Comparison of ENCODE assay signal across 9 mouse cellular contexts in the genomic region with DNA sequence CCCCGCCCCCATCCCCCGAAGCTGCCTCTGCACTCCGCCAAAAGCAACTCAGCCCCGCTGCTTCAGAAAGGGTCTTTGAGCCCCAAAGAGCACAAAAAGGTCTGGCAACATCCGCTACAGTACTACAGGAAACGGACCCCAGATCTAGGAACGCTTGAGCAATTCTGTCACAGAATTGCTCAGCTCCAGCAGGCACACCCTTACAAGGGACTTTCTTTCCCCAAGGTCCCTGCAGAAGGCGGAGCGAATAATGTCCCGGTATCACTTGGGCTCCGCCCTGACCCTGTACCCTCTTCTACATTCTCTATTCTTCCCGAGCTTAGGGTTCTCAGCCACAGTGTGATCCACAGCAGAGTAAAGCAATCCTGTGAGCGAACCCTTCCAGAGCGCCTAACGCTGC. TPM values are rescaled to one million over a fixed set of nuclear protein-coding genes. Genes with fewer than 3 reads are reported as not detected.
DNase-seq lines count a peak whose midpoint lies in the region; ATAC-seq and TF ChIP-seq lines count a peak whose summit lies in the region.
"Had no signal": no experiment of that assay in that cellular context is flagged by ENCODE, and none has a peak within 500 bp of the region (broad histone marks: within the 10 kb centered on the region; RNA-seq: fewer than 3 reads in every experiment).

No protein-coding gene starts in this region.

- no peak for TF ChIP-seq POLR2A in heart, adult 2 months (IDR thresholded peaks at IDR 0.05; ENCODE audit: insufficient read depth, low read depth, low read length)

- DNase-seq in heart, adult 2 months: no peak
- no peak for DNase-seq in heart, postnatal 14 days
- no peak for DNase-seq in ES-E14 (ENCODE audit: low read depth, low spot score)
- peak in 1 of 3 experiments; percentile 36 for DNase-seq in liver, embryonic 14.5 days (ENCODE audit: low read depth in 3 of 3, low spot score in 3 of 3)
- peak; percentile 39 for DNase-seq in skeletal muscle tissue, adult 2 months (ENCODE audit: low read depth, low spot score)
- no peak for DNase-seq in right cerebral cortex, adult 2 months (ENCODE audit: low spot score in 2 of 2)
- DNase-seq in adrenal gland, postnatal 25 days: no peak

- H3K9me3 ChIP-seq in ES-E14 (ENCODE audit: control insufficient read depth, insufficient read depth, low read depth, low read length): no peaks in the 10 kb centered on the region
- no peaks in the 10 kb centered on the region for H3K9me3 ChIP-seq in heart, embryonic 13.5 days
- H3K9me3 ChIP-seq in liver, embryonic 14.5 days (ENCODE audit: control insufficient read depth, low read length): no peaks in the 10 kb centered on the region

- H3K4me1 ChIP-seq in heart, adult 2 months (ENCODE audit: control insufficient read depth, insufficient read depth, low read length): peaks cover 3% of the 10 kb centered on the region
- 0 out of 4 replicates have a peak, but pooled peaks cover 0 to 3% of the 10 kb centered on the region in 2 experiments for H3K4me1 ChIP-seq in ES-E14 (ENCODE audit: control insufficient read depth in 2 of 2, insufficient read depth in 2 of 2, low read length in 2 of 2, poor library complexity in 1 of 2)
- peaks cover 20% of the 10 kb centered on the region for H3K4me1 ChIP-seq in heart, embryonic 13.5 days
- H3K4me1 ChIP-seq in liver, embryonic 14.5 days (replicated peaks; ENCODE audit: control insufficient read depth in 2 of 2, insufficient read depth in 2 of 2, low read length in 1 of 2): peaks cover 10 to 18% of the 10 kb centered on the region in 2 experiments

- H3K4me2 ChIP-seq in heart, embryonic 13.5 days: peak overlapping the region; percentile 75
- peak overlapping the region; percentile 83 for H3K4me2 ChIP-seq in liver, embryonic 14.5 days (ENCODE audit: low read depth)

- no peaks in the 10 kb centered on the region for H3K79me2 ChIP-seq in heart, adult 2 months (replicated peaks; ENCODE audit: control insufficient read depth, insufficient read depth, low read length)

- no peak for ATAC-seq in heart, embryonic 13.5 days (ENCODE audit: extremely low read depth, insufficient number of reproducible peaks, low FRiP score, low TSS enrichment)
- peak; percentile 24; the same call in 1 of the 2 replicates for ATAC-seq in liver, embryonic 14.5 days (ENCODE audit: insufficient read depth)

- H3K27ac ChIP-seq in heart, adult 2 months: peak overlapping the region; percentile 74
- no peak overlapping the region for H3K27ac ChIP-seq in ES-E14 (ENCODE audit: insufficient read depth, low read depth, low read length, poor library complexity, severe bottlenecking)
- H3K27ac ChIP-seq in heart, embryonic 13.5 days (replicated peaks): peak overlapping the region; percentile 90
- no peak overlapping the region for H3K27ac ChIP-seq in liver, embryonic 14.5 days

- TF ChIP-seq CTCF in heart, adult 2 months (IDR thresholded peaks at IDR 0.05): no peak
- no peak for TF ChIP-seq CTCF in liver, embryonic 14.5 days (IDR thresholded peaks at IDR 0.05; ENCODE audit: low read depth)

- intact Hi-C loops in heart, adult 2 months (cut with DNase I): loop anchor here (5.0 to 10.0 kb wide), 5 partner anchors 36 to 224 kb away; partner anchors contain the start of genes Dnase1l1, G6pdx, Irak1 and Taz
- intact Hi-C loops in heart, postnatal 14 days (cut with DNase I): loop anchor here (5.0 kb wide), 3 partner anchors 106 to 146 kb away; partner anchors contain the start of genes Fam3a, Ikbkg and Lage3

- no peak for TF ChIP-seq EP300 in heart, adult 2 months (IDR thresholded peaks at IDR 0.05; ENCODE audit: insufficient read depth, low read depth, low read length)
- no peak for TF ChIP-seq EP300 in liver, embryonic 14.5 days (IDR thresholded peaks at IDR 0.05; ENCODE audit: low read depth)

- 18% methylated on average over 15 of the region's 15 CpGs for WGBS in heart, adult 2 months
- WGBS in heart, embryonic 13.5 days: 12% methylated on average over 15 of the region's 15 CpGs
- 9% methylated on average over 14 of the region's 15 CpGs for WGBS in liver, embryonic 14.5 days (ENCODE audit: insufficient replicate concordance)

- H3K27me3 ChIP-seq in heart, adult 2 months (ENCODE audit: control insufficient read depth, insufficient read depth, low read length): no peaks in the 10 kb centered on the region
- H3K27me3 ChIP-seq in heart, embryonic 13.5 days (replicated peaks): no peaks in the 10 kb centered on the region
- H3K27me3 ChIP-seq in liver, embryonic 14.5 days (ENCODE audit: control insufficient read depth, insufficient read depth, low read length): no peaks in the 10 kb centered on the region; the same call in 1 of the 2 replicates
- H3K27me3 ChIP-seq: Patski had no signal

- peak overlapping the region; percentile 57 for H3K9ac ChIP-seq in heart, adult 2 months (ENCODE audit: low read depth, low read length)
- 0 out of 2 replicates have a peak overlapping the region, but pooled peaks have one; percentile 20 for H3K9ac ChIP-seq in ES-E14 (ENCODE audit: insufficient read depth, low read depth, low read length, poor library complexity, severe bottlenecking)
- peak overlapping the region; percentile 83 for H3K9ac ChIP-seq in heart, embryonic 13.5 days
- peak overlapping the region; percentile 37 for H3K9ac ChIP-seq in liver, embryonic 14.5 days (replicated peaks)

- H3K4me3 ChIP-seq in heart, adult 2 months: peak overlapping the region; percentile 60
- H3K4me3 ChIP-seq in ES-E14 (ENCODE audit: insufficient read depth in 1 of 2, low read depth in 1 of 2, low read length in 2 of 2, poor library complexity in 1 of 2, severe bottlenecking in 1 of 2): peak overlapping the region; percentile 57 to 85
- H3K4me3 ChIP-seq in heart, embryonic 13.5 days: peak overlapping the region; percentile 66
- H3K4me3 ChIP-seq in liver, embryonic 14.5 days (ENCODE audit: insufficient read depth in 1 of 2, low read depth in 2 of 2, low read length in 2 of 2): peak overlapping the region; percentile 59 to 68

- in situ Hi-C loops in ES-E14 (cut with MboI; ENCODE audit: low sequenced_read_pairs in 2 of 2, unreplicated experiment in 2 of 2): loop anchor here (10.0 to 25.0 kb wide), 2 partner anchors 168 to 284 kb away; partner anchors contain the start of gene Hcfc1 (in 1 of the 2)

- no peaks in the 10 kb centered on the region for H3K36me3 ChIP-seq in heart, adult 2 months (ENCODE audit: control insufficient read depth, insufficient read depth, low read length)
- H3K36me3 ChIP-seq in ES-E14 (ENCODE audit: control insufficient read depth, insufficient read depth, low read length, poor library complexity, severe bottlenecking): peaks cover 19% of the 10 kb centered on the region
- H3K36me3 ChIP-seq in heart, embryonic 13.5 days: peaks cover 25% of the 10 kb centered on the region
- H3K36me3 ChIP-seq in liver, embryonic 14.5 days (replicated peaks; ENCODE audit: control insufficient read depth, insufficient read depth, low read depth): no peaks in the 10 kb centered on the region

TF ChIP-seq in ES-E14, 5 proteins besides CTCF, POLR2A, EP300 and RAD21 (continues in another document):
- TF ChIP-seq CHD2 (IDR thresholded peaks at IDR 0.05; ENCODE audit: low read depth, low read length) (no peak), MAFK (IDR thresholded peaks at IDR 0.05; ENCODE audit: insufficient read depth, low read depth, low read length) (no peak)

RNA-seq across cellular contexts. Expression of gene Flna, which starts 2.9 kb away (rescaled TPM):
- 100 to 1,000 TPM in 1 of 2 experiments, 10 to 100 TPM in 1; 87.4 to 104 TPM for total RNA-seq in heart, adult 2 months (2021)
- polyA plus RNA-seq in heart, adult 2 months (2012; rRNA removed): 218 and 243 TPM in 2 replicates
- total RNA-seq in heart, postnatal 14 days (2021): 100 to 1,000 TPM; 157 to 168 TPM
- 687 and 844 TPM in 2 replicates for total RNA-seq in ES-E14 (2012; rRNA removed)
- polyA plus RNA-seq in heart, embryonic 13.5 days (2015; fragmentation: Nextera tagmentation; extraction: Ambion mirVana): 136 and 154 TPM in 2 replicates
- 56.3 and 69.6 TPM in 2 replicates for polyA plus RNA-seq in liver, embryonic 14.5 days (2012; rRNA removed)
- 36.6 and 39.2 TPM in 2 replicates for polyA plus RNA-seq in liver, embryonic 14.5 days (2014; fragmentation: Nextera tagmentation; extraction: Ambion mirVana)
- total RNA-seq in adrenal gland, postnatal 25 days (2021): 138 and 183 TPM in 2 replicates

RNA-seq across cellular contexts. Expression of gene Emd, which starts 7.8 kb away (rescaled TPM):
- total RNA-seq in heart, adult 2 months (2021): 10 to 100 TPM; 33.8 to 37.6 TPM
- 49.5 and 75.7 TPM in 2 replicates for polyA plus RNA-seq in heart, adult 2 months (2012; rRNA removed)
- total RNA-seq in heart, postnatal 14 days (2021): 10 to 100 TPM; 31.4 to 34.6 TPM
- total RNA-seq in ES-E14 (2012; rRNA removed): 44.3 and 59.0 TPM in 2 replicates
- 16.3 and 17.2 TPM in 2 replicates for polyA plus RNA-seq in heart, embryonic 13.5 days (2015; fragmentation: Nextera tagmentation; extraction: Ambion mirVana)
- polyA plus RNA-seq in liver, embryonic 14.5 days (2012; rRNA removed): 27.3 and 43.6 TPM in 2 replicates
- polyA plus RNA-seq in liver, embryonic 14.5 days (2014; fragmentation: Nextera tagmentation; extraction: Ambion mirVana): 9.4 and 11.1 TPM in 2 replicates
- total RNA-seq in adrenal gland, postnatal 25 days (2021): 38.8 and 53.8 TPM in 2 replicates

RNA-seq across cellular contexts. Expression of gene Rpl10, which starts 23.9 kb away (rescaled TPM):
- 100 to 1,000 TPM; 200 to 274 TPM for total RNA-seq in heart, adult 2 months (2021)
- polyA plus RNA-seq in heart, adult 2 months (2012; rRNA removed): 593 and 754 TPM in 2 replicates
- total RNA-seq in heart, postnatal 14 days (2021): 100 to 1,000 TPM; 153 to 191 TPM
- 2,135 and 2,379 TPM in 2 replicates for total RNA-seq in ES-E14 (2012; rRNA removed)
- 437 and 511 TPM in 2 replicates for polyA plus RNA-seq in heart, embryonic 13.5 days (2015; fragmentation: Nextera tagmentation; extraction: Ambion mirVana)
- polyA plus RNA-seq in liver, embryonic 14.5 days (2012; rRNA removed): 942 and 1,216 TPM in 2 replicates
- polyA plus RNA-seq in liver, embryonic 14.5 days (2014; fragmentation: Nextera tagmentation; extraction: Ambion mirVana): 522 and 532 TPM in 2 replicates
- total RNA-seq in adrenal gland, postnatal 25 days (2021): 164 and 380 TPM in 2 replicates

RNA-seq across cellular contexts. Expression of gene Taz, which starts 35.0 kb away (rescaled TPM):
- 10 to 100 TPM; 45.6 to 47.4 TPM for total RNA-seq in heart, adult 2 months (2021)
- 93.5 and 103 TPM in 2 replicates for polyA plus RNA-seq in heart, adult 2 months (2012; rRNA removed)
- total RNA-seq in heart, postnatal 14 days (2021): 10 to 100 TPM; 39.0 to 42.9 TPM
- total RNA-seq in ES-E14 (2012; rRNA removed): 32.8 and 49.3 TPM in 2 replicates
- polyA plus RNA-seq in heart, embryonic 13.5 days (2015; fragmentation: Nextera tagmentation; extraction: Ambion mirVana): 63.9 and 66.2 TPM in 2 replicates
- polyA plus RNA-seq in liver, embryonic 14.5 days (2012; rRNA removed): 16.1 and 18.7 TPM in 2 replicates
- 18.7 and 21.6 TPM in 2 replicates for polyA plus RNA-seq in liver, embryonic 14.5 days (2014; fragmentation: Nextera tagmentation; extraction: Ambion mirVana)
- total RNA-seq in adrenal gland, postnatal 25 days (2021): 75.4 and 94.9 TPM in 2 replicates

RNA-seq across cellular contexts. Expression of gene Dnase1l1, which starts 35.4 kb away (rescaled TPM):
- 10 to 100 TPM; 15.4 to 19.7 TPM for total RNA-seq in heart, adult 2 months (2021)
- 21.2 and 33.2 TPM in 2 replicates for polyA plus RNA-seq in heart, adult 2 months (2012; rRNA removed)
- total RNA-seq in heart, postnatal 14 days (2021): 10 to 100 TPM; 13.2 to 13.3 TPM
- total RNA-seq in ES-E14 (2012; rRNA removed): 3.9 and 5.3 TPM in 2 replicates
- 9.9 and 13.4 TPM in 2 replicates for polyA plus RNA-seq in heart, embryonic 13.5 days (2015; fragmentation: Nextera tagmentation; extraction: Ambion mirVana)
- 19.5 and 22.6 TPM in 2 replicates for polyA plus RNA-seq in liver, embryonic 14.5 days (2012; rRNA removed)
- 20.9 and 23.8 TPM in 2 replicates for polyA plus RNA-seq in liver, embryonic 14.5 days (2014; fragmentation: Nextera tagmentation; extraction: Ambion mirVana)
- 17.8 and 20.3 TPM in 2 replicates for total RNA-seq in adrenal gland, postnatal 25 days (2021)

Comparison
In these comparisons a context has a peak if more than half of its experiments do, and no peak if none do; other contexts are left out.
1. H3K27ac ChIP-seq: peak in heart, adult 2 months (single experiment) and heart, embryonic 13.5 days (single experiment); none in ES-E14 (single experiment) and liver, embryonic 14.5 days (single experiment).
2. H3K9ac ChIP-seq: peak in every context shown above with its lines; median percentile 83 in heart, embryonic 13.5 days; 57 in heart, adult 2 months; 37 in liver, embryonic 14.5 days; 20 in ES-E14.
3. Peak in every context shown above with its lines, with median percentiles within 50 percentile points of each other: H3K4me3 ChIP-seq.